Mouse (Mus musculus): ENCODE measurements around the gene Vasp. TPM values are rescaled to one million over a fixed set of nuclear protein-coding genes. Genes with fewer than 3 reads are reported as not detected.
A peak's percentile ranks its signal among the peaks of the same experiment; 100 is the strongest.

Vasp gene
- polyA plus RNA-seq, 1 experiment from 2014 or later = 45.6 TPM

- WGBS (ENCODE audit: insufficient replicate concordance) = 92% methylated on average over 5 of the region's 5 CpGs
- peaks cover 29% of the 10 kb centered on the region for H3K36me3 ChIP-seq
- 0 out of 2 replicates have a peak overlapping the region, but pooled peaks have one; percentile 7 for H3K27ac ChIP-seq
- H3K4me2 ChIP-seq = no peak overlapping the region
- H3K9ac ChIP-seq = 0 out of 2 replicates have a peak overlapping the region, but pooled peaks have one; percentile 18
- no peaks in the 10 kb centered on the region for H3K27me3 ChIP-seq
- H3K9me3 ChIP-seq (replicated peaks) = no peaks in the 10 kb centered on the region
- H3K4me3 ChIP-seq (replicated peaks) = no peak overlapping the region
- ATAC-seq (ENCODE audit: low read depth) = no peak
- peaks cover 64% of the 10 kb centered on the region for H3K4me1 ChIP-seq (replicated peaks)
- DNase-seq = no peak
These were observed 40.7 kb downstream of the Vasp start for GRCm38 (mm10) chr7:19230899-19231298.

GRCm38 (mm10) chr7:19230041-19230580 is 41.5 kb downstream of the Vasp start:
- H3K27ac ChIP-seq = peak overlapping the region; percentile 94; the same call in 1 of the 2 replicates
- no peaks in the 10 kb centered on the region for H3K27me3 ChIP-seq
- peak overlapping the region; percentile 83 for H3K4me2 ChIP-seq
- WGBS (ENCODE audit: insufficient replicate concordance) = 85% methylated on average over 2 of the region's 2 CpGs
- peak overlapping the region; percentile 90 for H3K9ac ChIP-seq
- H3K4me3 ChIP-seq (replicated peaks) = peak overlapping the region; percentile 76
- no peak for ATAC-seq (ENCODE audit: low read depth)
- DNase-seq = no peak
- H3K4me1 ChIP-seq (replicated peaks) = peaks cover 64% of the 10 kb centered on the region
- no peaks in the 10 kb centered on the region for H3K9me3 ChIP-seq (replicated peaks)
- peaks cover 37% of the 10 kb centered on the region for H3K36me3 ChIP-seq

GRCm38 (mm10) chr7:19229404-19229803 is 42.2 kb downstream of the Vasp start:
- ATAC-seq (ENCODE audit: low read depth) (no peak), DNase-seq (no peak)
- no peaks in the 10 kb centered on the region for H3K27me3 ChIP-seq
- H3K36me3 ChIP-seq = peaks cover 37% of the 10 kb centered on the region
- H3K4me1 ChIP-seq (replicated peaks) = peaks cover 64% of the 10 kb centered on the region
- no peaks in the 10 kb centered on the region for H3K9me3 ChIP-seq (replicated peaks)
- H3K9ac ChIP-seq = peak overlapping the region; percentile 90
- H3K4me2 ChIP-seq = peak overlapping the region; percentile 83
- peak overlapping the region; percentile 76 for H3K4me3 ChIP-seq (replicated peaks)
- peak overlapping the region; percentile 94 for H3K27ac ChIP-seq
- WGBS (ENCODE audit: insufficient replicate concordance) = 33% methylated on average over 5 of the region's 5 CpGs

GRCm38 (mm10) chr7:19228793-19229148 is 42.8 kb downstream of the Vasp start:
- Histone ChIP-seq H3K4me2 (peak overlapping the region; percentile 83), H3K36me3 (peaks cover 36% of the 10 kb centered on the region), H3K27me3 (no peaks in the 10 kb centered on the region), H3K27ac (peak overlapping the region; percentile 94), H3K9me3 (replicated peaks) (no peaks in the 10 kb centered on the region), H3K9ac (peak overlapping the region; percentile 90), H3K4me3 (replicated peaks) (peak overlapping the region; percentile 76), H3K4me1 (replicated peaks) (peaks cover 68% of the 10 kb centered on the region)
- peak; percentile 24 for DNase-seq
- no peak for ATAC-seq (ENCODE audit: low read depth)
- WGBS (ENCODE audit: insufficient replicate concordance) = 0% methylated on average over 14 of the region's 14 CpGs

- DNase-seq = peak; percentile 99
- Histone ChIP-seq H3K36me3 (peaks cover 32% of the 10 kb centered on the region), H3K4me3 (replicated peaks) (peak within 1 kb of the TSS; percentile 76), H3K4me2 (peak within 1 kb of the TSS; percentile 87), H3K9me3 (replicated peaks) (no peaks in the 10 kb centered on the region), H3K27ac (peak within 1 kb of the TSS; percentile 100), H3K27me3 (no peaks in the 10 kb centered on the region), H3K9ac (peak within 1 kb of the TSS; percentile 90), H3K4me1 (replicated peaks) (peaks cover 74% of the 10 kb centered on the region)
- WGBS (ENCODE audit: insufficient replicate concordance) = under 1% methylated on average over 91 of the region's 91 CpGs
- ATAC-seq (ENCODE audit: low read depth) = peak; percentile 84
These were observed 43.5 kb downstream of the Vasp start, which contains the start of gene Opa3 for GRCm38 (mm10) chr7:19227883-19228792. Gene Opa3 (plus strand): TSS chr7:19228334.

GRCm38 (mm10) chr7:19226817-19227797 is 44.5 kb downstream of the Vasp start:
- H3K4me3 ChIP-seq (replicated peaks) = peak overlapping the region; percentile 76
- H3K4me1 ChIP-seq (replicated peaks) = peaks cover 72% of the 10 kb centered on the region
- peak; percentile 6; the same call in 1 of the 2 replicates for ATAC-seq (ENCODE audit: low read depth)
- peak overlapping the region; percentile 100 for H3K27ac ChIP-seq
- H3K27me3 ChIP-seq = no peaks in the 10 kb centered on the region
- 12% methylated on average over 20 of the region's 20 CpGs for WGBS (ENCODE audit: insufficient replicate concordance)
- no peaks in the 10 kb centered on the region for H3K9me3 ChIP-seq (replicated peaks)
- peak overlapping the region; percentile 90 for H3K9ac ChIP-seq
- DNase-seq = no peak
- peak overlapping the region; percentile 87 for H3K4me2 ChIP-seq
- H3K36me3 ChIP-seq = peaks cover 26% of the 10 kb centered on the region

- peak; percentile 50 for ATAC-seq (ENCODE audit: low read depth)
- H3K27ac ChIP-seq = peak overlapping the region; percentile 92
- 0 out of 2 replicates have a peak, but pooled peaks cover 3% of the 10 kb centered on the region for H3K27me3 ChIP-seq
- peaks cover 16% of the 10 kb centered on the region for H3K36me3 ChIP-seq
- H3K4me3 ChIP-seq (replicated peaks) = peak overlapping the region; percentile 23
- H3K4me1 ChIP-seq (replicated peaks) = peaks cover 50% of the 10 kb centered on the region
- no peak for DNase-seq
- H3K9me3 ChIP-seq (replicated peaks) = no peaks in the 10 kb centered on the region
- peak overlapping the region; percentile 64 for H3K9ac ChIP-seq
- WGBS (ENCODE audit: insufficient replicate concordance) = 31% methylated on average over 4 of the region's 4 CpGs
- peak overlapping the region; percentile 87 for H3K4me2 ChIP-seq
These were observed 46.7 kb downstream of the Vasp start for GRCm38 (mm10) chr7:19224933-19225332.

GRCm38 (mm10) chr7:19222875-19223274 is 48.7 kb downstream of the Vasp start:
- ATAC-seq (ENCODE audit: low read depth) = no peak
- WGBS (ENCODE audit: insufficient replicate concordance) = 84% methylated on average over 14 of the region's 14 CpGs
- no peak for DNase-seq

GRCm38 (mm10) chr7:19222189-19222588 is 49.4 kb downstream of the Vasp start:
- 87% methylated on average over 16 of the region's 16 CpGs for WGBS (ENCODE audit: insufficient replicate concordance)
- Histone ChIP-seq H3K4me3 (replicated peaks) (no peak overlapping the region), H3K9ac (no peak overlapping the region), H3K27ac (no peak overlapping the region), H3K9me3 (replicated peaks) (no peaks in the 10 kb centered on the region), H3K27me3 (peaks cover 17% of the 10 kb centered on the region), H3K36me3 (peaks cover 16% of the 10 kb centered on the region), H3K4me1 (replicated peaks) (peaks cover 51% of the 10 kb centered on the region), H3K4me2 (no peak overlapping the region)
- ATAC-seq (ENCODE audit: low read depth) = no peak
- no peak for DNase-seq

More at GRCm38 (mm10) chr7:19222875-19223274, 48.7 kb downstream of the Vasp start:
- Histone ChIP-seq H3K4me3 (replicated peaks) (no peak overlapping the region), H3K27me3 (peaks cover 12% of the 10 kb centered on the region), H3K27ac (no peak overlapping the region), H3K4me1 (replicated peaks) (peaks cover 48% of the 10 kb centered on the region), H3K36me3 (peaks cover 16% of the 10 kb centered on the region), H3K9me3 (replicated peaks) (no peaks in the 10 kb centered on the region), H3K4me2 (no peak overlapping the region), H3K9ac (no peak overlapping the region)

GRCm38 (mm10) chr7:19220061-19220460 is 51.6 kb downstream of the Vasp start:
- H3K36me3 ChIP-seq = peaks cover 7% of the 10 kb centered on the region; the same call in 1 of the 2 replicates
- ATAC-seq (ENCODE audit: low read depth) = no peak
- peaks cover 30% of the 10 kb centered on the region for H3K4me1 ChIP-seq (replicated peaks)
- no peak overlapping the region for H3K27ac ChIP-seq
- no peak overlapping the region for H3K4me3 ChIP-seq (replicated peaks)
- no peak overlapping the region for H3K9ac ChIP-seq
- no peak overlapping the region for H3K4me2 ChIP-seq
- 65% methylated on average over 3 of the region's 3 CpGs for WGBS (ENCODE audit: insufficient replicate concordance)
- no peak for DNase-seq
- no peaks in the 10 kb centered on the region for H3K9me3 ChIP-seq (replicated peaks)
- H3K27me3 ChIP-seq = peaks cover 30% of the 10 kb centered on the region
